Mouse (Mus musculus) inflammation-experienced regulatory T-cells, adult 16 weeks (primary cell): Measurements from ENCODE around the gene Gm7694. TPM values are rescaled to one million over a fixed set of nuclear protein-coding genes. Genes with fewer than 3 reads are reported as not detected.

Source experiments
- polyA plus RNA-seq: library from polyadenylated mRNA; unstranded; fragments of 100-300 nt; shearing (Covaris generic); gene quantifications from one replicate; pipeline ENCODE4 v1.2.1, GENCODE M21; 2017

Gm7694 gene
- not detected for polyA plus RNA-seq

GRCm38 (mm10) chr1:170306232-170306631, at the start of gene Gm7694:
TSS of gene Gm7694 (minus strand) at chr1:170306332.

GRCm38 (mm10) chr1:170308503-170308902, 2.4 kb upstream of the Gm7694 start, which contains the start of gene Spata46:
TSS of gene Spata46 (plus strand) at chr1:170308803.

GRCm38 (mm10) chr1:170277016-170277415, 29.1 kb downstream of the Gm7694 start, which contains the start of gene Sh2d1b1:
TSS of gene Sh2d1b1 (plus strand) at chr1:170277320.

Other genes with a start within 250 kb of the Gm7694 start
- not detected for gene Ddr2, start 195.6 kb downstream of the Gm7694 start, polyA plus RNA-seq
- 17.3 TPM for gene Uap1, start 131.4 kb downstream of the Gm7694 start, polyA plus RNA-seq
- gene Uhmk1, start 90.9 kb downstream of the Gm7694 start, polyA plus RNA-seq: 7.2 TPM
- gene Sh2d1b2, start 73.6 kb downstream of the Gm7694 start, polyA plus RNA-seq: not detected
- gene Sh2d1b1, start 29.0 kb downstream of the Gm7694 start, polyA plus RNA-seq: 0.45 TPM
- not detected for gene Spata46, start 2.5 kb upstream of the Gm7694 start, polyA plus RNA-seq